Mouse (Mus musculus) liver, embryonic 14.5 days (tissue): Measurements from ENCODE around the gene Vwa3a. TPM values are rescaled to one million over a fixed set of nuclear protein-coding genes. Genes with fewer than 3 reads are reported as not detected.
A peak's percentile ranks its signal among the peaks of the same experiment; 100 is the strongest.

ENCODE experiments used
- ATAC-seq: fragments of 200-750 bp; cut with Nextera tagmentation; 2 replicates; pipeline ENCODE4 v1.8.0; 2017; ENCODE audit warnings: moderate number of reproducible peaks, mild to moderate bottlenecking, moderate library complexity; ENCODE audit not compliant: insufficient read depth
- DNase-seq, 3 experiments: peaks; one replicate each; pipeline ENCODE4 v3.0.0-alpha.2; 2012 to 2013; ENCODE audit warnings: low read depth in 3 of 3, low spot score in 3 of 3
- H3K27ac ChIP-seq: fragments of 300-500 bp; sonication (generic); 2 replicates; pipeline ENCODE4 v1.5.1; 2014; ENCODE audit warnings: moderate library complexity, mild to moderate bottlenecking, control low read depth, inconsistent platforms
- H3K27me3 ChIP-seq: fragments of 300-500 bp; sonication (generic); 2 replicates; pipeline ENCODE4 v1.6.1; 2014; ENCODE audit warnings: mild to moderate bottlenecking, low read length, moderate library complexity; ENCODE audit not compliant: control insufficient read depth, insufficient read depth
- H3K36me3 ChIP-seq: fragments of 300-500 bp; sonication (generic); replicated peaks from 2 replicates; pipeline ENCODE4 v1.6.1; 2014; ENCODE audit warnings: low read depth; ENCODE audit not compliant: control insufficient read depth, insufficient read depth
- H3K4me1 ChIP-seq, 2 experiments: fragments of 200-500 bp in 1 of 2; fragments of 300-500 bp in 1 of 2; sonication (generic) in 1 of 2; replicated peaks; 2 replicates each; pipeline ENCODE4 v1.6.1; 2012 to 2014; ENCODE audit warnings: antibody characterized with exemption in 1 of 2, inconsistent platforms in 1 of 2, low read length in 1 of 2; ENCODE audit not compliant: control insufficient read depth in 2 of 2, insufficient read depth in 2 of 2
- H3K4me2 ChIP-seq: fragments of 300-500 bp; sonication (generic); 2 replicates; pipeline ENCODE4 v1.6.1; 2014; ENCODE audit warnings: low read depth, mild to moderate bottlenecking, control low read depth, moderate library complexity
- H3K4me3 ChIP-seq, 2 experiments: fragments of 200-500 bp in 1 of 2; fragments of 300-500 bp in 1 of 2; sonication (generic) in 1 of 2; 2 replicates each; pipeline ENCODE4 v1.5.1; 2012 to 2014; ENCODE audit warnings: low read depth in 2 of 2, low read length in 2 of 2, mild to moderate bottlenecking in 2 of 2, control low read depth in 1 of 2, inconsistent platforms in 1 of 2, moderate library complexity in 1 of 2; ENCODE audit not compliant: insufficient read depth in 1 of 2
- H3K9ac ChIP-seq: fragments of 300-500 bp; sonication (generic); replicated peaks from 2 replicates; pipeline ENCODE4 v1.6.1; 2014; ENCODE audit warnings: mild to moderate bottlenecking, control low read depth, moderate library complexity
- H3K9me3 ChIP-seq: fragments of 300-500 bp; sonication (generic); 2 replicates; pipeline ENCODE4 v1.6.1; 2016; ENCODE audit warnings: low read length, mixed read lengths; ENCODE audit not compliant: control insufficient read depth
- CTCF ChIP-seq: IDR thresholded peaks from 2 replicates; pipeline ENCODE4 v1.5.1; 2016; ENCODE audit warnings: antibody characterized with exemption, low read depth, control low read depth
- EP300 ChIP-seq: IDR thresholded peaks from 2 replicates; pipeline ENCODE4 v1.6.1; 2016; ENCODE audit warnings: antibody characterized with exemption, low read depth
- WGBS: fragments of 180-500 bp; shearing (Covaris S2); extraction: QIAGEN DNeasy Blood & Tissue Kit; methylation state at CpG from one replicate; pipeline ENCODE4 v1.1.7; 2014; ENCODE audit not compliant: insufficient replicate concordance; 5-methylcytosine and 5-hydroxymethylcytosine counted together
- polyA plus RNA-seq, 2 experiments: library from polyadenylated mRNA; depleted of rRNA in 1 of 2; stranded (reverse) in 1 of 2; unstranded in 1 of 2; fragments of >200 nt; fragmentation: Nextera tagmentation in 1 of 2; extraction: Ambion mirVana in 1 of 2; gene quantifications; 2 replicates each; pipeline versions ENCODE4 v1.2.1 to v1.2.3; 2012 to 2014

Gene Vwa3a
- polyA plus RNA-seq, 2 experiments: 0.07 TPM; not detected in 1

DNA sequence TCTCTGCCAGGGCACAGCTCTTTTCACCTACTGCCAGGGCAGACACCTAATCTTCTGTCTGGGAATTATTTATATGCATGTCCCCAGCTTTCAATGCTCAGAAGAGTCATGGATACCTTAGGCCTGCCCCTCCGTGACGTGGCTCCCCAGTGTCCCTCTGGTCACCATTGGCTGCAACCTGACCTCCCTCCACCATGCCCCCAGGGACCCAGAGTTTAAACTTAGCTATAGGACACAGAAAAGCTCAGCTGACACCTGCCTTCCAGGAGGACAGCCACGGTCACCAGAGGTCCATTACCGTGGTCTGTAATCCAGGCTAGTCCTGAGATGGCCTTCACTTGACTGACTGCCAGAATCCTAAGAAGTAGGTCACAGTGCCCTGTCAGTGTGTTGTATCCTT, 80.3 kb downstream of the Vwa3a start:
- Histone ChIP-seq H3K9me3 (no peaks in the 10 kb centered on the region), H3K27me3 (no peaks in the 10 kb centered on the region), H3K9ac (no peak overlapping the region), H3K27ac (no peak overlapping the region), H3K36me3 (no peaks in the 10 kb centered on the region), H3K4me3 (no peak overlapping the region), H3K4me2 (no peak overlapping the region), H3K4me1 (no peaks in the 10 kb centered on the region)
- WGBS: 61% methylated on average over 4 of the region's 4 CpGs
- DNase-seq (no peak), ATAC-seq (no peak)
- TF ChIP-seq EP300 (no peak), CTCF (no peak)

DNA sequence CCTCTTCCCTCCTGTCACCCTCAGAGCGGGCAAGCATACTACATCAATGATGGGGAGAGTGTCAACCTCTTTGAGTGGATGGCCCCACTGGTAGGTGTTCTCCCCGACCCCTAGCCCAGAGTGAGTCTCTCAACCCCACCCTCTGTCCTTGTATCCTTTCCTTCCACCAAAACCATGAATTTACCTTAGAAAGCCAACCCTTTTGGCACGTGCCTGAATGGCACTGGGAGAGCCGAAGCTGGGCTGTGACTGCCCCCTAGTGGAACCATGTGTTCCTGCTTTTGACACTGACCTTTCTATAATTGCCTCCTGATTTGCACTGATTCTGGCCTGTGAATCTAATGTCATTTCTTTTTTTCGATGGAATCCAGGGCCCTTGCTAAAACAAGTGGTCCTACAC, 84.1 kb downstream of the Vwa3a start:
- peak; percentile 40; the same call in 1 of the 2 replicates for ATAC-seq
- WGBS: 12% methylated on average over 5 of the region's 5 CpGs

GRCm38 (mm10) chr7:120825097-120825496, 86.0 kb downstream of the Vwa3a start:
- DNase-seq (no peak), ATAC-seq (no peak)
- Histone ChIP-seq H3K4me3 (no peak overlapping the region), H3K9ac (no peak overlapping the region), H3K27me3 (peaks cover 10% of the 10 kb centered on the region), H3K9me3 (no peaks in the 10 kb centered on the region), H3K36me3 (no peaks in the 10 kb centered on the region), H3K4me2 (no peak overlapping the region), H3K27ac (no peak overlapping the region), H3K4me1 (peaks cover 0 to under 1% of the 10 kb centered on the region in 2 experiments; a peak in 2 of 4 replicates)
- WGBS: 49% methylated on average over 2 of the region's 2 CpGs
- no peak for TF ChIP-seq EP300

More for the DNA sequence above, 84.1 kb downstream of the Vwa3a start:
- TF ChIP-seq EP300: no peak
- TF ChIP-seq CTCF: peak; percentile 95
- no peaks in the 10 kb centered on the region for H3K4me1 ChIP-seq
- H3K27ac ChIP-seq: no peak overlapping the region
- H3K9ac ChIP-seq: no peak overlapping the region
- no peak overlapping the region for H3K4me3 ChIP-seq
- H3K36me3 ChIP-seq: no peaks in the 10 kb centered on the region
- no peaks in the 10 kb centered on the region for H3K27me3 ChIP-seq
- H3K4me2 ChIP-seq: no peak overlapping the region
- H3K9me3 ChIP-seq: no peaks in the 10 kb centered on the region
- DNase-seq: peak in 1 of 3 experiments; percentile 41

GRCm38 (mm10) chr7:120826408-120826807, 87.3 kb downstream of the Vwa3a start:
- Histone ChIP-seq H3K27me3 (peaks cover 18% of the 10 kb centered on the region), H3K9ac (no peak overlapping the region), H3K4me1 (peaks cover 8 to 11% of the 10 kb centered on the region in 2 experiments), H3K27ac (no peak overlapping the region), H3K4me3 (no peak overlapping the region), H3K36me3 (no peaks in the 10 kb centered on the region), H3K9me3 (no peaks in the 10 kb centered on the region), H3K4me2 (no peak overlapping the region)
- DNase-seq (no peak), ATAC-seq (no peak)
- 23% methylated on average over 3 of the region's 3 CpGs for WGBS
- peak; percentile 89 for TF ChIP-seq CTCF
- no peak for TF ChIP-seq EP300

- peak; percentile 7; the same call in 1 of the 2 replicates for ATAC-seq
- Histone ChIP-seq H3K4me1 (peaks cover 20 to 21% of the 10 kb centered on the region in 2 experiments), H3K9me3 (no peaks in the 10 kb centered on the region), H3K27me3 (peaks cover 18% of the 10 kb centered on the region), H3K4me2 (peak overlapping the region; percentile 93), H3K9ac (peak overlapping the region; percentile 50), H3K4me3 (peak overlapping the region; percentile 50 to 66), H3K27ac (no peak overlapping the region), H3K36me3 (no peaks in the 10 kb centered on the region)
- TF ChIP-seq EP300 (no peak), CTCF (no peak)
- WGBS: under 1% methylated on average over 46 of the region's 46 CpGs
- DNase-seq: peak in 1 of 3 experiments; percentile 50
Observed at GRCm38 (mm10) chr7:120830431-120831381, 91.6 kb downstream of the Vwa3a start.
